Mouse (Mus musculus): ENCODE results near the gene Acly. TPM values are rescaled to one million over a fixed set of nuclear protein-coding genes. Genes with fewer than 3 reads are reported as not detected.
A peak's percentile ranks its signal among the peaks of the same experiment; 100 is the strongest.

Acly gene
- total RNA-seq, 2 experiments from 2014 or later, result 103 to 109 TPM

DNA sequence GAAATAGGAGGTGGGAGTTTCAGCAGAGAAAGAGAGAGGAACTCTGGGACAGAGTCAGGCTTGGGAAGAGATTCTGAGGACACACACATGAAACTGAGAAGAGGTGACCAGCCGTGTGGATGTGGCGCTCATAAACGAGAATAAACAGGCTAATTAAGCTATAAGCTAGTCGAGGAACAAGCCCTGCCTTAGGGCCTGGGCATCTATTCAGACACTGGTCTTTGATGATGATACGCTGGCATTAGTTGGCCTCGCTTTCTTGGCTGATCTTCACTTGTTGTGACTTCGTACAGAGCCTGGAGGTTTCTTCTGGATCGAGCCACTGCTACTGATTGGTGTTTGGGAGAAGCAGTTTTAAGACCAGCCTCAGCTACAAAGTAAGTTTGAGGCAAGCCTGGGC is 21.8 kb downstream of the Acly start:
- no peak for DNase-seq

DNA sequence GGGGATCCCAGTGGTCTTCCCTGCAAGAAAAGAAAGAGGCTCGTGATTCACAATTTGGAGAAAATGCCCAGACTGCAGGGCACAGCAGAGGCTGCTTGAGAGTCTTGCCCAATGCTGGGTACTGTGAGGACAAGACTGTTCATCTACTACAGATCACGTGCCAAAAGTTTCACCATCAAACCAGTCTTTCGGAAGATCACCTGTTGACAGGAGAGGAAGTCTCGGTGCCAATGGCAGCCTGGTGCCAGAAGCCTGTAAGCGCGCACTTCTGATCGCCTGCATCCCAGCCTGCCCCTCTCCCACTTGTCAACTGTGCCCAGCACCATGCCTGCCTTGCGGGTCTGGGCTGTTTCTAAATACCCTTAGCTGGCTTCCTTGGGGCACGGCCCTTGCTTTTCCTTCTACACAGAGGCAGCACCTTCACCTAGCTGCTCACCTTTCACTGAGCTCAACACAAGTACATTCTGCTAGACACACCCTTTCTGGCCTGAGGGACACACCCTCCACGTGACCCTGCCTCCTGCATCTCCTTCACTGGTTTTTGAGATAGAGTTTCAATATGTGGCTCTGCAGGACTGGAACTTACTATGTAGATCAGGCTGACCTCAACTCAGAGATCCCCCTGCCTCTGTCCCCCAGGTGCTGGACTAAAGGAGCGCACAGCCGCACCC is 22.7 kb downstream of the Acly start:
- DNase-seq, result no peak

DNA sequence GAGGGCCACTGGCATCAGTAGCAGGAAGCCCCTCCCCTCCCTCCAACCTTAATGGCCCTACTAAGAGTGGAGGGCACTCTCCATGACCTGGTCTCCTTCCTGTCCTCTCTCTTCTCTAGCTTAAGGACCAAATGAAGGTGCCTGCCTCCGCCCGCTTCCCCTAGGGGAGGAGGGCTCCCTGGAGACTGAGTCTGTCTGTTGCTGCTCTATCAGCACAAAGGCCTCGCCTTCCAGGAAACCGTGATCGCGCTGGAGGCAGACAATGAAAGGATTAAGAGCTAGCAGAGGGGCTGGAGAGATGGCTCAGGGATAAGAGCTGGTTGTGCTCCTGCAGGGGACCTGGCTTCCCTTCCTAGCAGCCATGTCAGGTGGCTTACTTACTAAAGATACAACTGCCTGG is 26.5 kb downstream of the Acly start:
- DNase-seq, result no peak

DNA sequence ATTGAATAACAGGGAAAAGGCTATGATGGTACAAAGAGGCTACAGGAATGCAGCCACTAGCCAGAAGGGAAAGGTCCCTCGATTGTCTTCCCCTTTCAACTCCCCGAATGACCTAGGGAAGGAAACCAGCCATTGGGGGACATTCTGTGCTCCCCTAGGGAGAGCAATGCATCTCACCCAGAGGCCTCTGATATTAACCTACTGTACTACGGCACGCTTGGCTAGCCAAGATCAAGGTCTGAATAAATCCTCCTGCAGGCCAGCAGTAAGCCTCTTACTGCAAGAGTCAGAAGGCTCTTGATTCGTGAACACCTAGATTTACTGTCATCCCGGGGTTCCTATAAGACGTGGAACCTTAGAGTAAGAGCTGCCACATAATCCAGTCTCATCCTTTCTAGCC is 27.1 kb downstream of the Acly start:
- DNase-seq, result no peak

DNA sequence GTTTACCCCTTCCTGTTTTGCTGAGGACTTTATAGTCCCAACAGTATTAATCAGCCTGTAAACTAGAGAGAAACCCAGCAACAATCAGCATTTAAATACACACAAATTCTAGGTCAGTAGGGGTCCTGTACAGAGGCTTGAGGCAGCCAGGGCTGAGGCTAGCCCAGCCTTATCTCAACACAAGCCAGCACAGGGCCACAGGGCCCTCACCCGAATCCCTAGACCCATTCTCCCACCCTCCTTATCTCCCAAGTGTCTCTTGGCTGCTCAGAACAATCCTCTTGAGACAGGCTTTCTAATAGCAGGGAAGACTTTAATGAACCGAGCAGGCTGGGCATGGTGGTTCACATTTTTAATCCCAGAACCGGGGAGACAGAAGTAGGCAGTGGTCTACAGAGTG is 27.6 kb downstream of the Acly start:
- no peak for DNase-seq

DNA sequence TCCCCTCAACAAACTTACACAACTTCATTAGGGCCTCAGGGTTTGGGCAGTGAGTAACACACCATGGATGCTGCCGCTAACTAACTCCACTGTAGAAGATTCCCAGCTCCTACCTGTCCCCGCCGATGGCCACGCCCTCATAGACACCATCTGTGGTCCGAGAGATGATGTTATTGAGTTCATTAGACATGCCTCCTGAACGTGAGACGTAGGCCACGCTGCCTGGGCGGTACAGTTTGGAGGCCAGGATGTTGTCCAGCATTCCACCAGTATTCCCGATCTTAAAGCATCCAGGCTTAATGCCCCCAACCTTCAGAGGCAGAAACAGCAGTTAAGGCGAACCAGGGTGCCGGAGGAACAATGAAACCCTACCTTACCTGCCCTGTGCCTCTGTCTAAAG is 34.0 kb downstream of the Acly start:
- no peak for DNase-seq

DNA sequence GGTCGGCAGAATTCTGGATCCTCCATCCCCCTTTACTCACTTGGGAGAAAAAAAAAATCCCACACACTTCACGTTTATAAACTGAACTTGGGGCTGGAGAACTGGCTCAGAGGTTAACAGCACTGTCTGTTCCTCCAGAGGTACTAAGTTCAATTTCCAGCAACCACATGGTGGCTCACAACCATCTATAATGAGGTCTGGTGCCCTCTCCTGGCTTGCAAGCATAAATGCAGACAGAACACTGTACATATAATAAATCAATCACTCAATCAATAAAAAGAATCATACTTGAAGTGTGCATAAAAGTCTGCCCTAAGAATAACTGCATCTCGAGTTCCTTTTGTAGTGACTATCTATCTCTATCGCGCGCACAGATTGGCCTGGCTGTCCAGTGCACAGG is 36.8 kb downstream of the Acly start:
- no peak for DNase-seq

DNA sequence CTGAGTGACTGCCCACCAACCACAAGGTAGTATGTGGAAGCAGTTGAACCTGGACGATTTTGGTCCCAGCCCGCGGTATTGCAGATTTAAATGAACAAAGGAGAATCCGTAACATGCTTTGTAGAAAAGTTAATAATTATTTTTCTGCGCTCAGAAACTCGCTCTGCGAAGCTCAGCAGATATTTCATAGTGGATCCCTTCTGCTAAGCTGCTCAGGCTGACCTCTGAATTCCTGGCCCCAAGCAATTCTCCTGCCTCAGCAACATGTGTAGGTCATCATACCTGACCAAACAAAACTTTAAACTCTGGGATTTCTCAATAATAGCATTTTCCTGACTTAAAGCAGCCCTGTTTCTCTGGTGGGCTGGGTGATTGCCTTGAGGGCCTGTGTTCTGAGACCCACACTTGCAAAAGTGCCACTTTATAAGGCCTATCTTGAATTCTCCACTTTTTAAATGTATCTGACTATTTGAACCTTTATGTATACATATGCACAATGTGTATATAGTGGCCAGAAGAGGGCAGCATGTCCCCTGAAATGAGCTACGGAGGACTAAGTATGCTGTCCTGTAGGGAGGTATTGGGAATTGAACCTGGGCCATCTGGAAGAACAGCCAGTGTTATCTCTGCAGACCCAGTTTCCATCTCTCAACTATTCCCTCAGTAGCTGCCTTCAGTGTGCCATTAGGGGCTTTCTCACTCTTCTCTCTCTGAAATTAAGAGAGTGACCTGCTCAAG is 41.8 kb downstream of the Acly start:
- DNase-seq, result no peak

DNA sequence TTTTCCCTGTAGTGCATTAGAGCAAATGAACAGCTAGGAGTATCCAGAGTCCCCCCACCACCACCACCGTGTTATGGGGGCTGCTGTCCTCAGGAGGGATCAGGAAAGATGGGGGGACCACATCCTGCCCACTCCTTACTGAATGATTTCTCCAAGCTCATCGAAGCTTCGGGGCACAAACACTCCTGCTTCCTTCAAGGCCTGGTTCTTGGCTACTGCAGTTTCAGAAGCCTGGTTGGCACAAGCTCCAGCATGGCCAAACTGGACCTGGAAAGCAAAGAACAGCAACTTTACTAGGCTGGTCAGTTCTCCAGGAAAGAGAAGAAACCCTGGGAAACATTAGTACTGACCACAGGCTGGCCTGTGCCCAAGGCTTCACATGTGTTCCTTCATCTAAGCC is 43.3 kb downstream of the Acly start:
- no peak for DNase-seq

DNA sequence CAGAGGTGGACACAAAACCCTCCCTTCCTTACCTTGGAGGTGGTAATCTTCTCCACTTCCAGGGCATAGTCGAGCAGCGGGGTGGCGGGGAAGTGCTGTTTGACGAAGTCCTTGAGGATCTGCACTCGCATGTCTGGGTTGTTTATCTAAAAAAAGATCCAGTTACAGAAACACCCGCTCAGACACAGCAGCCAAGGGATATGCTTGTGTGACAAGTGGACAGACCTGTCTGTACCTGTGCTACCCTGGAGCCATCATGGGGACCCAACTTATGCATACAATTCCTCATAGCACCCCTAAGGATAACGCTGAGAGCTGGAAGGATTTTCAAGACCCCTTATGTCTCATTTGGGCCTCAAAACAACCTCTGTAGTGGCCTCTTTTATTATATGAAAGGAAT is 48.6 kb downstream of the Acly start:
- DNase-seq, result no peak

DNA sequence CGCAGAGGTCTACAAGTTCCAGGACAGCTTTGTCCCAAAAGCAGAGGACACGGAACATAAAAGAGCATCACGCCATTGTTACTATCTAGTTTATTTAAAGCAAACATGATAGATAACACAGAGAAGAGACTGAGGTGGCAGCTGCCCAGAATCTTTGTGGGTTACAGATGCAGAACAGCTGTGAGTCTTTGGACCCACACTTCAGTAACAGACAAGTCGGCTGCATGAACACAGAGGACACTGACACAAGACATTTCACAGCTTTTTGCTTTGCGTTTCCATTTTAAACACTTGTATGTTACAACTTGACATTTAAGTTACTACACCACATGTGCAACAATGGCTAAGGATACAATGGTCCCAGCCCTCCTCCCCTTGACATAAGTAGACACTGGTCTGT is 51.5 kb downstream of the Acly start:
- no peak for DNase-seq

DNA sequence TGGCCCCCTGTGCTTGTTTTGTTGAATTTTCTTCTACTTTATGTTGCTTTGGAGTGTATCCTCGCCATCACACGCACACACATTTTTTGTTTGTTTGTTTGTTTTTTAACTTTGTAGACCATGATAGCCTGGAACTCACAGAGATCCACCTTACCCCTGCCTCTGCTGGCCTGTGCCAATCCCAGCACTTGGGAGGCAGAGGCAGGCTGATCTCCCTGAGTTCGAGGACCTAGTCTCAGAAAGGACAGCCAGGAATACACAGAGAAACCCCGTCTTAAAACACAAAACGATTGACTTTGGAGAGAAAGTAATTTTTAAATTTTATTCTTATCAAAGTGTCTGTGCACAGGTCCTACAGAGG is 54.9 kb downstream of the Acly start:
- no peak for DNase-seq

DNA sequence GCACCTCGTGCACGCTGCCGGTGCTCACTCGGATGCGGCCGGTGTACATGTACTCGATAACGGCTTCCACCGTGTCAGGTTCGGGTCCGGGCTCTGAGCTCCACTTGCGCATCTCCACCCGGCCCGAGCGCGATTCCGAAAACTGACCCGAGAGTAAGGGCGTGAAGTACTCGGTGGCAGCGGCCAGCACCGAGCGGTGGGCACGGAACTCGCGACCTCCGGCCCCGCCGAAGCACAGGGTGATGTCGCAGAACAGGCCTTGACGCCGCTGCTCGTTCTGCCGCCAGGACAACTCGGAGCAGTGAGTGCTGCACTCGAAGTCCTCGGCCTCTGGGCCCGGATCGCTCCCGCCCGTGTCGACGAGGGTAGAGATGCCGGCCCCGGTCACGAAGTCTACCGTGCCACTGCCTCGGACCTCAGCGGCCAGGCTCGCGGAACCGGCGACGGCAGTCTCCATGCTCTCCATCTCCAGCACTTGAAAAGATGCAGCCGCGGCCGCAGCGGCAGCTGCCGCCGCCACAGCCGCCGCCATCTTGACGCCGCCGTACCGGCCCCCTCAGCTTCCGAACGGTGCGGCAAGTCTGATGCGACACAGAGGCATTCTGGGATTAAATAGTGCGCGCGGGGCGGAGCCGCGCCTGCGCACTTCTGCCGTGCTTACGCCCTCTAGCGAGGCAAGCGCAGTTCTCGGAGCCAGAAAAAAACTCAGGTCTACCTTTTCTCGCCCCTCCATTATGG is 55.4 kb downstream of the Acly start, which contains the start of gene Klhl11:
Gene Klhl11 (minus strand): TSS at position 545 of the 738 bp plus-strand sequence.
- peak; percentile 90 to 91 for DNase-seq

DNA sequence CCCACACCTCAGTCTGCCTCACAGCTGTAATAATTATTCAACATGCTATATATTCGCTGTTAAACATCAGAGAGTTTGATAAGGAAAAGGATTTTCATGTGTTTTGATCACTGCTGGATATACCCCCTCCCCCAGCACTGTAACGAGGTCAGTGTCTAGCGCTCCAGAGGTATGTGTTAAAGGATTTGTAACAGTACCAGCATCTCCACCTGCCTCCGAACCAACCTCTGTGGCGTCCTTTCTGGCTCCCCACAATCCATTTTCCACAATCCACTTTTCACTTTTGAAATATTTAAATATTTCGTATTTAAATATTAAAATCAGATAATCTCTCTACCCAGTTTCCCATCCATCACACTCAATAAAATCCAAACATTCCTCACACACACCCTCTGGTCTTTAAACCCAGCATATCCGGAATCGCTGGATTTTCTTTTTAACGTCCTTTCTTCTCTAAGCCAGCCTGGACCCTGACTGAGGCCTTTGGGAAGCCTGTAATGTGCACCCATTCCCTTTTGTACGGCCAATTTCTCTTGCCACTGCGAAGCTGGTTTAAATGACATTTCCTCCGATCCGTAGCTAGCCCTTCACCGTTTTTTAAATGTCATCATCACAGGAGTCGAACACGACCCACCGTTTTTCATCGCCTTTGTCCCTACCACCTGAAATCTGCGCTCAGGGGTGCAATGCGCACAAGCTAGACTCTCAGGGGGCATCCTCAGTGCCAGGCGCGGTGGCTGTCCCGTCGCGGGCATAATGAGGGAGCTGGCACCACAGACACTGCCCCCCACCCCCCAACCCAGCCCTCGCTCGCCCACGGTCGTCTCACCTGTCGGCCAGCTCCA is 56.2 kb downstream of the Acly start:
- peak in 1 of 2 experiments; percentile 13 for DNase-seq

DNA sequence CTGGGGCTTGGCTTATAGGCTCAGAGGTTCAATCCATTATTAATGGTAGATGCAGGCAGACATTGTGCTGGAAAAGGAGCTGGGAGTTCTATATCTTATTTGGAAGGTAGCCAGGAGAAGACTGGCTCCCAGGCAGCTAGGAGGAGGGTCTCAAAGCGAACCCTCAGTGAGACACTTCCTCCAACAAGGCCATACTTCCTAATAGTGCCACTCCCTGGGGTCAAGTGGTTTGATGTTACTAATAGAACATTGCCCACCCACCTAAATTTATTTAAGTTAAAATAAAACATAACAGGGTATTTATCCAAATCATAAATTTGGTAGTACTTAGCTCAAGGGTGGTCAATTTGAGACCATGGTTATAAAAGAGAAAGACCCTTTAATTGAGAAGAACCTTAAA is 62.0 kb downstream of the Acly start:
- DNase-seq, result no peak

DNA sequence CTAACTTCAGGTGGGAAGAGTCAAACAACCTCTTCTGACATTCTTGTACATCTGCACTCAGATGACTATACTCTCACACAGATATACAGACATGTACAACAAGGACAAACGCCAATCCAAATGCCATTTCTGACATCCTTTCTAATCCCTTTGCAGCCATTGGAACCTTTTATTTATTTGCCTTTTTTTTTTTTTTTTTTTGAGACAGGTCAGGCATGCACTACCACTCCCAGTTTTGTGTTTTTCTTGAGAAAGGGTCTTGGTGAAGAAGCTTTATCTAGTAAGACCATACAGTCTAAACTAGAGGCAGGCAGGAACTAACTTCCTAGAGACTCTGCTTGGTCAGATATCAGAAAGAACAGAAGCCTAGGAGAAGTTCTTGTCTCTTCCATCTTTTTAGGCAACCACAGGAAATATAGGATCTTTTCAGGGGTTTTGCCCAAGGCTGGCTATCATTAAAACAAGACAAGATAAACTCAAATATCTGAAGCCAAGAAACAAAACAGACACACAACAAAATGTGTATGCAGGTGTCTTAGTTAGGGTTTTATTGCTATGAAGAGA is 62.5 kb downstream of the Acly start:
- no peak for DNase-seq

DNA sequence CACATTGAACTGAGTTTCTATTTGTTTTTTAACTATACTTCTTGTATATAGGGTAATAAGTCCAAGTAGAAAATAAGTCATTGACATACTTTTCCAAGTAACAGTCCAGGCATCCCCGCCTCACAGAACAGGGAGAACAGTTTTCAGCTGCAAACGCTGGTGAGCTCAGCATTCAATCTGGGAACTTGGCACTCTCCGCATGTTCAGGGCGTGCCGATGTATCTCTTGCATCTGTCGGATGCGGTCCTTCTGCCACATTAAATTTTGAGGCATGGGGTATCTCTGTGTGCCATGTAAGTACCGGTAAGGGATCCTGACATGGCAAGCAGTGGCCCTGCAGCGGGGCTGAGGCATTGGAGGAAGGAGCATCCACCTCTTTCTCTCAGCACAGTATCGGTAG is 65.1 kb downstream of the Acly start:
- DNase-seq, result peak; percentile 65

DNA sequence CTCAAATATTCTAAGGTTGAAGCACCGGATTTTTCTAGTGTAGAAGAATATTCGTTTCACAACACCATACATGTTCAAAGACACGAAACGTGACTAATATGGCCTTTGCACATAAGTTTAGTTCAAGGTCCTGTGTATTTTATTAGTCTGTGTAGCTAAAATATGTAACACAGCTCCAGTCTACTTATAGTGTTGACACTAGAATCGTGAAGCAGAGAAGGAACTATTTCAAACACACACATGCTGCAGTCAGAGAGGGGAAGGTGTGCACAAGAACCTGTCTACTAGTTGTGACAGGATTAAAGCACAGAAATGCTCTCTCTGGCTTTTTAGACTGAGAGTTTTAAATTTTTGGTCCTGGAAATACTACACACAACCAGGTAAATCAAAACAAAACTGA is 70.1 kb downstream of the Acly start:
- DNase-seq, result no peak

DNA sequence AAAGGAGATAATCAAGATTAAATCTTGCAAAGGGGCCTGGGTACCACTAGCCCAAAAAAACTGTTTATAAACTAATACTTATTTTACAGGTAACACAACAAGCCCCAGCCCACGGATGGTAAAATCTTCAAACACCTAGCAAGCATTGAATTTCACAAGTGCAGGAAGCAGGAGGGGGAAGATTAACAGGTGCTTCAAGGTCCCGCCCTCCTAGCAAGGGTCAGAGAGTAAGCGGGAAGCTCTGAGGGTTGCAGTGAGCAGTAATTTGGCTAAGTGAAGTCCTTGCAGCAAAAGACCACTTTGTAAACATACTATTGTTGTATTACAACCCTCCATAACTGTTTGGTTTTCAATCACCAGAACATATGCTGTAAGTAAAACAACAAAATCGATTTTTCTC is 70.6 kb downstream of the Acly start:
- DNase-seq, result no peak

DNA sequence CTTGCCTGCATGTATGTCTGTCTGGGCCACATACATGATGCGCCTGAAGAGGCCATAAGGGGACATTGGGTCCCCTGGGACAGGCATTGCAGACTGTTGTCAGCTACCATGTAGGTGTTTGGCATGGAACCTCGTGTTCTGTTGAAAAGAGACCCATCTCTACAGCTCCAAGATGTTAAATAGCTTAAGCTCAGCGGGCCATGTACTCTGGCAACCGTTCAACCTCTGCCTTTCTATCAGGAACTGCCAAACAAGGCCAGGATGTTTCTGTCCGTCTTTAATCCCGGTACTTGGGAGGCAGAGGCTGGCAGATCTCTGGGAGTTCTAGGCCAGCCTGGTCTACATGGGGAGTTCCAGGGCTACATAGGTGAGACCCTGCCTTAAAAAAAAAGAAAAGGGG is 85.2 kb downstream of the Acly start:
- no peak for DNase-seq

DNA sequence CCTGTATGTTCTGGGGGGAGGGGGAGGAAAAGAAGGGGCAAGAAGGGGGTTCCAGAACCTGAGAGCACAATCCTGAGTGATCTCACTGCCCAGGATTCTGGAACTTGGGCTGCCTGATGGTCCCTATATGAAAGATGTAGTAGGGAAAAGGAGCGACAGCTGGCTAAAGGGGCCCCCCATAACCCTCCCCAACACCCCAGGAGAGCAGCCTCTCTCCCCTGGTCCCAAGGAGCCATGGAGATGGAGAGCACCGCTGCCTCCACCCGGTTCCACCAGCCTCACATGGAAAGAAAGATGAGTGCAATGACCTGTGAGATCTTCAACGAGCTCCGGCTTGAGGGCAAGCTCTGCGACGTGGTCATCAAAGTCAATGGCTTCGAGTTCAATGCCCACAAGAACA is 86.0 kb downstream of the Acly start, which contains the start of the genes Nt5c3b and Klhl10:
Gene Nt5c3b (minus strand): TSS at position 12 of the 400 bp plus-strand sequence.
Gene Klhl10 (plus strand): TSS at position 121 of the 400 bp plus-strand sequence.
- DNase-seq, result no peak

All from layer of hippocampus, postnatal 36 days (tissue).